Mouse (Mus musculus) frontal cortex, postnatal 14 days (tissue): ENCODE measurements around the gene Hoxd9.

Experiments
- DNase-seq, 2 experiments: peaks; one replicate each; pipeline ENCODE4 v3.0.0; 2022; ENCODE audit warnings: low spot score in 2 of 2

Gene Hoxd9

GRCm38 (mm10) chr2:74748436-74748995 is 51.0 kb downstream of the Hoxd9 start:
- DNase-seq = no peak

GRCm38 (mm10) chr2:74749337-74750121 is 52.0 kb downstream of the Hoxd9 start:
- no peak for DNase-seq
